Mouse (Mus musculus) lung, adult 2 months (tissue): ENCODE measurements around the gene Snx18.

Experiments
- CTCF ChIP-seq: fragments of 200-500 bp; IDR thresholded peaks from 2 replicates; pipeline ENCODE4 v1.5.1; 2011; ENCODE audit warnings: mild to moderate bottlenecking, low read length, control low read depth; ENCODE audit not compliant: insufficient read depth
- POLR2A ChIP-seq: fragments of 200-500 bp; IDR thresholded peaks from 2 replicates; pipeline ENCODE4 v1.6.1; 2011; ENCODE audit warnings: low read depth, mild to moderate bottlenecking, control low read depth, low read length, borderline replicate concordance; ENCODE audit errors: extremely low read depth

GRCm38 (mm10) chr13:113617891-113618823 is at the start of gene Snx18:
- TF ChIP-seq CTCF (peak; percentile 63), POLR2A (peak; percentile 86; the same call in 1 of the 2 replicates)
